Mouse (Mus musculus): Measurements from ENCODE around the gene Selplg. TPM values are rescaled to one million over a fixed set of nuclear protein-coding genes. Genes with fewer than 3 reads are reported as not detected.

Gene Selplg
- polyA plus RNA-seq, 1 experiment = 20.5 TPM

- no peaks in the 10 kb centered on the region for H3K27me3 ChIP-seq (replicated peaks; ENCODE audit: control insufficient read depth, insufficient read depth, low read length)
- 0 out of 2 replicates have a peak, but pooled peaks cover 4% of the 10 kb centered on the region for H3K4me1 ChIP-seq (ENCODE audit: control insufficient read depth, insufficient read depth, low read length)
- peak; percentile 93 for DNase-seq
- peak overlapping the region; percentile 100 for H3K27ac ChIP-seq (ENCODE audit: insufficient read depth, low read depth, low read length)
- TF ChIP-seq CTCF (conservative IDR thresholded peaks at IDR 0.05; ENCODE audit: insufficient read depth, insufficient read length, low read depth, low read length) (no peak), POLR2A (IDR thresholded peaks at IDR 0.05; ENCODE audit: low read depth, low read length) (no peak)
- H3K4me3 ChIP-seq (ENCODE audit: insufficient read depth, low read depth, low read length) = peak overlapping the region; percentile 98
- under 1% methylated on average over 90 of the region's 97 CpGs for WGBS
- H3K36me3 ChIP-seq (ENCODE audit: control insufficient read depth, insufficient read depth, low read length) = no peaks in the 10 kb centered on the region
Measured at GRCm38 (mm10) chr5:113771213-113772162, 61.0 kb downstream of the Selplg start.

- DNase-seq = no peak
- TF ChIP-seq CTCF (conservative IDR thresholded peaks at IDR 0.05; ENCODE audit: insufficient read depth, insufficient read length, low read depth, low read length) = no peak
- Histone ChIP-seq H3K4me1 (ENCODE audit: control insufficient read depth, insufficient read depth, low read length) (0 out of 2 replicates have a peak, but pooled peaks cover 4% of the 10 kb centered on the region), H3K27ac (ENCODE audit: insufficient read depth, low read depth, low read length) (no peak overlapping the region), H3K27me3 (replicated peaks; ENCODE audit: control insufficient read depth, insufficient read depth, low read length) (no peaks in the 10 kb centered on the region), H3K4me3 (ENCODE audit: insufficient read depth, low read depth, low read length) (no peak overlapping the region), H3K36me3 (ENCODE audit: control insufficient read depth, insufficient read depth, low read length) (no peaks in the 10 kb centered on the region)
- 80% methylated on average over 8 of the region's 8 CpGs for WGBS
Measured at GRCm38 (mm10) chr5:113768806-113769205, 63.6 kb downstream of the Selplg start.

Other genes with a start within 250 kb of the Selplg start
- 18.2 and 19.4 TPM in 2 replicates for gene Cmklr1, start 182.2 kb downstream of the Selplg start, polyA plus RNA-seq (2012; rRNA removed)
- not detected in 2 replicates for gene 1700069L16Rik, start 107.9 kb downstream of the Selplg start, polyA plus RNA-seq (2012; rRNA removed)
- gene Ficd, start 96.8 kb downstream of the Selplg start, polyA plus RNA-seq (2012; rRNA removed) = 6.7 and 7.1 TPM in 2 replicates
- gene Sart3, start 60.1 kb downstream of the Selplg start, polyA plus RNA-seq (2012; rRNA removed) = 13.4 TPM in 2 replicates
- 355 and 370 TPM in 2 replicates for gene Iscu, start 59.9 kb downstream of the Selplg start, polyA plus RNA-seq (2012; rRNA removed)
- 14.8 and 19.0 TPM in 2 replicates for gene Tmem119, start 32.1 kb downstream of the Selplg start, polyA plus RNA-seq (2012; rRNA removed)
- 43.1 and 43.5 TPM in 2 replicates for gene Coro1c, start 76.1 kb upstream of the Selplg start, polyA plus RNA-seq (2012; rRNA removed)
- 11.3 and 12.1 TPM in 2 replicates for gene Ssh1, start 161.2 kb upstream of the Selplg start, polyA plus RNA-seq (2012; rRNA removed)
- gene Dao, start 171.1 kb upstream of the Selplg start, polyA plus RNA-seq (2012; rRNA removed) = 369 and 376 TPM in 2 replicates
- 24.6 and 26.4 TPM in 2 replicates for gene Usp30, start 232.8 kb upstream of the Selplg start, polyA plus RNA-seq (2012; rRNA removed)

Data from kidney, adult 2 months (tissue).